Mouse (Mus musculus): ENCODE results near the gene Gnpat.

- TF ChIP-seq EP300 (optimal IDR thresholded peaks at IDR 0.05) = no peak
- TF ChIP-seq CTCF (IDR thresholded peaks at IDR 0.05; ENCODE audit: low read depth) = no peak
Measured at GRCm38 (mm10) chr8:124914061-124914460, 51.2 kb downstream of the Gnpat start.
